Mouse (Mus musculus) mesoderm, embryonic 11.5 days (tissue): ENCODE measurements at regions not wholly inside any gene's neighbourhood (a gene's known extent, or its start where the extent isn't known, plus 50 kb on each side); places are given as distances from the start of the nearest gene placed in this dataset.
A peak's percentile ranks its signal among the peaks of the same experiment; 100 is the strongest.

ENCODE experiments used
- DNase-seq: peaks from one replicate; pipeline ENCODE4 v3.0.0-alpha.2; 2012; ENCODE audit warnings: low read depth, low spot score

DNA sequence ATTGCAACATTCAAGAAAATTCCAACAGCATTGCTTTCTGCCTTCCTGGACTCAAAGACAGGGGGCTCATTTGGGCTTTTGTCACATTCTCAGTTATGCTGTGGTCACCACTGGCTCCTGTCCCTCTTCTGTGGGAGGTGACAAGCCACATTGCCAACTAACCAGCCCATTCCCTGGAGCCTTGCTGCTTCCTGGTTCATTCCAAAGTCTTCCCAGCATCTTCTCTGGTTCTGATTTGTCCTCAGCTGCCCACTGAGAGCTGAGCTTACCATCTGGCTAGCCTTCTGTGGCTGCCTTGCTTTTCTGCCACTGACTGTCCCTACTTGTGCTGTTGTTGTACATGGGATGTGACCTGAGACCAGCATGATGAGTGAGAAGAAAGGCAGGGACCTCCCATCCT lies 111.0 kb downstream of the Cxcl12 start:
- no peak for DNase-seq

DNA sequence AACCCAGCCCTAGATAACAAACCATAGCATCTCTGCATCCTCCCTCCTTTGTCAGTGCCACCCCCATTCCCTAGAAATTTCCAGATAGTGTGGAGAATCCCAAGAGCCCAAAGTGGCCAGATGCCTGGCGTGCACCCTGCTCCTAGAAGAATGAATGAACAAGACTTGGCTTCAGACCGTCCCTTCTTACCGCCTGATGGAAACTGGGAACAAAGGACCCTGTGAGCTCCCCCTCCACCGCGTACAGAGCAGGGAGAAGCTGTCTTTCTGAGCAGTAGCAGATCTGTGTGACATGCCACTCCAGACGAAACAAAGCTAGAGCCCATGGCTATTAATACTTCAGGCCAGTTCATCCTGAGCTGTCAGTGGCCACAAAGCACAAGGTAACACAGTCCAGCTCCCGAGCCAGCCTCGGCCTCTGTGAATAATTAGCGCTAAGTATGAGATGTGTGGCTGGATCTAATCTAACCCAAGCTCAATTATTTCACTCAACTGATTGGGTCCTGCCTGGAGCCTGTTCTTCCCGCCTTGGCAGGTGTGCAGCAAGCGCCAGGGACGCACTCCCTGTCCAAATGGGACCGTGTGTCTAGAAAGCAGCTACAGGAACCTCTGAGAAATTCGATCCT lies 111.6 kb downstream of the Cxcl12 start:
- peak; percentile 17 for DNase-seq

DNA sequence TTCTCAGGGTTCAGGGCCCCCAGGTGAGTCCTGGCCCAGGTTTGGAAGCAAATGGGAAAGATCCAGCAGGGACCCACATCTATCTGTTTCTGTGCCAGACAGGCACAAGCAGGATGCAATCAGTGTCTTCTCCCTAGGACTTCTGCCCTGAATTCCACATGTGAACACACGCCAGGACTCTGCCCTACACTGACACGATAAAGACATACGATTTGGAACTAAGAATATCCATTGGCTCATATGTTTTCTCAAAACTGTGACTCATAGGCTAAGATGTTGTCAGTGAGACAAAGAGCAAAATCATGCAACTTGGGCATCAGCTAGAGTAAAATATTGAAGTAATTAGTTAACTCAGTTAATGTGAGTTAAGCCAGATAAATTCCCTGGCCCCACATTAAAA lies 112.6 kb downstream of the Cxcl12 start:
- DNase-seq, result no peak

DNA sequence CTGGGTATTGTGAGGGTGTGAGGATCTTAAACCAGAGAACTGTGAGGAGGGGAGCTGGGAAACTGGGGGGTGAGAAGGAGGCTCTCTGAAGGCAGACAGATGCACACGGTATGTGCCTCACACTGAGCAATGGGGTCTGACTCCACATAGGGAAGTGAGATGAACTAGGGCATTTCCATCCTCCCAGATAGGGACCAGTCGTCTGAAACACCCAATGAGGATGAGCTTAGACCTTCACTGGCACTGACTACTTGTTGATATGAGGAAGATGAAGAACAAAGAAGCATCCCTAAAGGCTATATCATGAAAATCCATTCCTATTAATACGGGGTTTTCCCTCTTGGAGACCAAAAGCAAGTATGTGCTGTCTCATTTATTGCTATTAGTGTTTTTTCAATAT lies 115.3 kb downstream of the Cxcl12 start:
- DNase-seq, result no peak

DNA sequence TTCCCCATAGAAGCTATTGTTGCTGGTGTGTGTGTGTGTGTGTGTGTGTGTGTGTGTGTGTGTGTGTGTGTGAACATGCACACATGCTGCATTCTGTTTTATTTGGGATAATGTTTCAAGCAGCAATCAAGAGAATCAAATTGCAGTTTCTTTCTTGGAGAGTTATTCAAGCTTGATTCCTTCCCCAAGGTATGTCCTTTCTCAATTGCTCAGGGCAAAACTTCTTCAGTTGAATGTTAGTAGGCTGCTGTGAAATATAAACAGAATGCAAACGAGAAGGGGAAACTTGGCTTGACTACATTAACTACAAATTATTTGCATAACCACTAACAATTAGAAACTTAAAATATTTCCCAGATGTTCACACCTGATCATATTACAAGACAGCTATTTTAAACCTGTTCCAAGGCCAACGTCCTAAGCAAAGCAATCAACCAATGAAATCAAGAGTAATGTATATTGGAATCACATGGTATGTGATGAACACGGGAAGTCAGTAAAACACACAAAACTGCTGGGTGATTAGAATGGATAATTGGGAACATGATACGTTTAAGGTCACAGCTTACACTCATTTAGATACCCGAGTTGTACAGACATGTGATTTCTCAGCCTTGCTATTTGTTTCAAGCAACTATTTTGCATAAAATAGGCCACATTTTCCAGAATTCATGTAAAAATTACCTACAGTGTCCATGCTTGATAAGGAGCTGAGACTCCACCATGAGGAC lies 116.2 kb downstream of the Cxcl12 start:
- no peak for DNase-seq

DNA sequence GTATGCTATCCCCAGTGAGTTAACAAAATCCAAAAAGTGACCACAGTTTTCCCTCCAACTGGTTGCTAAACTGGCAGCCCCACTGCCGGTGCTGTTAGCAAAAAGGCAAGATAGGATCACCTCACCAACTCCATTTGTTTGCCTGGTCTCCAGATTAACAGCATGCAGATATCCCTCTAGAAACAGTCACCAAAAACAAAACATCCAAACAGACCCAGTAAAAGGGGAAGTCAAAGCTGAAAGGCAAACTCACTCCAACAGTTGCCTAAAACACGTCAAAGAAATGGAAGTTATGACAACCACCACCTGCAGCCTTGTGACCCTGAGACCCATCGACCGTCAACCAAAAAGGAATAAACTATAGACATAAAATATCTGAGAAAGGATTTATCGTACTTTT lies 119.1 kb downstream of the Cxcl12 start:
- no peak for DNase-seq

DNA sequence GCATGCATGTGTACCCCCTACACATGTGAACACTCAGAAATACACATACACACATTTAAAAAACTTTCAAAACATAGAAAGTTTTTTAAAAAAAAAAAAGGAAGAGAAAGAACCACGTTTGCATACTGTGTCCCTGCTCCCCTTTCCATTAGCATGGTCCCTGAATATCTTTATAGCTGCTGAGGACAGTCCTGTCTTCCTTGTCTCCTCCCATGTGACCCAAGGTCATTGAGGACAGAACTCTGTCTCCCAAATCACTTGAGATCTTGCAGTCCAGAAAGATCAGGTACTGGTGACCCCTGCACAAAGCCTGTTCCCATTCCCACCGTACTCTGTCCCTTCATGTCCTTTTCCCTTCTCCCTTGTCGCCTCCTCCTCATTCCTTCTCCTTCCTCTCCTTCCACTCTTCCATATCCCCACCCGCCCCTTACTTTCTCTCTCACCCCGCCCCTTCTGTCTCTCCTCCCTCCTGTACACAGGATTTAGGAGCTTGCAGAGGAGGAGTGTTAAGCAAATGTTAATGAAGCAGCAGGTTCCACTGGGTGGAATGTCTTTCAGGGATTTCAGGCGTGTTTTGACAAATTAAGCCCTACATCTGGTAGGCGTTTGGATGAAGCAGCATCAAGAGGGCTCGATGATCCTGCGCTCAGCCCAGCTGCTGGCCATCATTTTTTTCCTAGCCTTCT lies 125.6 kb downstream of the Cxcl12 start:
- no peak for DNase-seq

DNA sequence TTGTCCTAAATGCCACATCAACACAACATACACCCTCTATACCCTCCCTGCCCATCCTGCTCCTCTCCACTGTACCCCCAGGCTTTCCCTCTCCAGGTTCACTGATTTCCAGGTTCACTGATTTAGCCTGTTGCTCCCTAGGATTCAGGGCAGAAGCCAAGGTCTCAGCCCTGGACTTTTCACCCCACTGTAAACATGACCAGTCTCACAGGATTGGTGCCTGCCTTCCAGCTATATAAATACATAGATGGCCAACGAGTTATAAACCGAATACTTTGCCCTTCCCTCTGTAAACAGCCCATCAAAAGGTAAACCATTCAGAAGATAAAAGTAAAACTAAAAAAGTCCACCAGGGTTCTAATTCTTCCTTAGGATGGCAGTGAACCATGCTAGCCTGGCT lies 129.6 kb downstream of the Cxcl12 start:
- no peak for DNase-seq

DNA sequence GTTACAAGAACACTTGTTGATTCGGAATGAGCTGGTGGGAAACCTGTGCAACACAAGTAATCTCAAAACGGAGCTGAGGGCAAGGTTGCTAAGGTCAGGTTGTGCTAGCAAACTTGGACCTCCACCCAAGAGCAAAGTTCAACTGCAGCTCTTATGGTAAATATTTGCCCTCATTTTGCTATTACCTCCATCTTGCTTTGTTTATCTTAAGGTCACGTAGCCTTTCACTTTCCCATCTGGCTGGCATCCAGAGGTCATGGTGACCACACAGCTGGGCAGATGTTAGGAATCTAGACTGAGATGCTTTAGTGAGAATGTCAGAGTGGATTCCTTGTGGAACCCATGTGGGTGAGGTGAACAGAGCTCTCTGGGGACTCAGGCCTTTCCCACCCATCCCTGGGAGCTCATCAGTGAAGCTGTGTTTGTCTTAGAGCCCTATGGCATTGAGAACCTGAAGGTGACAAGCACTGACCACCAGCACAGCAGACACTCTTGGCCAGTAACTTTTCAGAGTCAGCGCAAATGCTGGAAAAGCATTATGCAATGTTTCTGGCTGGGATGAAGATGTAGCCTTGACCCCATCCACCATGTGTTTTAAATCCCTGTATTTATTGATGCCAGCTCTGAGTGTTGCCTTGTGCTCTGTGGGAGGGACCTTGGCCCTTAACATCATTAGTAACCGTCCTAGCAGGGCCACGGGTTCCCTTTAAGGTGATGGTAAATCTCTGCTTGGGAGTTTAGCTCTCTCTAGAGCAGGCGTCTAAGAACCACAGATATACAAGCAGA lies 131.4 kb downstream of the Cxcl12 start:
- DNase-seq, result no peak

DNA sequence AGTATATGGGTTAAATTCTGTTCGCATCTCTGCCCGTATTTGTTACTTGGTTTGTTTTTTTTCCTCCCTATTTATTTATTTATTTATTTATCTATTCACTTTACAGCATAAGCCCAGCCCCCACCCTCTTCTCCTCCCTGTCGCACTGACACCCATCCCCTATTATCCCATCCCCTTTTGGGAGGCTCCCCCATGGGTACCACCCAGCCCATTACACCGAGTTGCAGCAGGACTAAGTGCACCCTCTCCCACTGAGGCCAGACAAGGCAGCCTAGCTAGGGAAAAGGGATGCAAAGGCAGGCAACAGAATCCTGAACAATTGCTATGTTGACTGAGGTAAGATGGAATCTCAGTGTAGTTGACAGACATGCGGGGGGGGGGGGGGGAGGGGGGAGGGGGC lies 135.0 kb downstream of the Cxcl12 start:
- no peak for DNase-seq

DNA sequence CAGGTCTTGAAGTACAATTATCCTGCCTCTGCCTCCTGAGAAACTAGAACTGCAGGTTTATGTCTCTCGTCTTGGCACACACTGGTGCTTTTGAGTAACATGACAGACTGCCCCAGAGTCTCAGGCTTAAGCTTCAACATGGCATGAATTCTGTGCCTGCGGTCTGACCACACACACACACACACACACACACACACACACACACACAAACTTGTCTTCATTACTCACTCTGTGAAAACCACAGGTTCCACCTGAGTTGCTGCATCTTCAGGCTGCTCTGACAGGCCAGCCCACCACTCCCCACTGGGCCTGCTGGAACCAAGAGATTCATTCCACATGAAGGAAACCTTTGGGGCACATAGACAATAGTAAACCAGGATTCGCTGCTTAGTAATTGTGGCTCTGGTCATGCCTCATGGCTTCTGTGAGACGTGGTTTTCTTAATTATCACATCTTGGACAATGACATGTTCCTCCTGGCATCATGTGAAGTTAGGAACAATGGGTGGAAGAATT lies 137.5 kb downstream of the Cxcl12 start:
- DNase-seq, result no peak

DNA sequence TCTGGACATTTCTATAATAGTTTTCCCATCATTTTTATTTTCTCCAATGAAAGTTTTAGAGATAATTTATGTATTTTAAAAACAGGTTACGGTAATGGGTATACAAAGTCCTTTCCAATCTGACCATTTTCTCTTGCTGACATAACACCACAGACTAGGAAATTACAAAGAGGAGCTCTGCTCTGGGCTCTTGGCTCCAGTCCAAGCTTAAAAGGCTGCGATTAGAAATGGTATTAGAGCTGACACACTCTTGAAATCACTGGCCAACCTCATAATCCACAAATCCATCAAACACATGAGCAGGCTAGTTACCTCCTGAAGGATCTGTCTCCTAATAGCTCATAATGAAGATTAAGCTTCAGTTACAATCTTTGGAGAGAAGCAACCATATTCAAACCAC lies 140.3 kb downstream of the Cxcl12 start:
- no peak for DNase-seq

DNA sequence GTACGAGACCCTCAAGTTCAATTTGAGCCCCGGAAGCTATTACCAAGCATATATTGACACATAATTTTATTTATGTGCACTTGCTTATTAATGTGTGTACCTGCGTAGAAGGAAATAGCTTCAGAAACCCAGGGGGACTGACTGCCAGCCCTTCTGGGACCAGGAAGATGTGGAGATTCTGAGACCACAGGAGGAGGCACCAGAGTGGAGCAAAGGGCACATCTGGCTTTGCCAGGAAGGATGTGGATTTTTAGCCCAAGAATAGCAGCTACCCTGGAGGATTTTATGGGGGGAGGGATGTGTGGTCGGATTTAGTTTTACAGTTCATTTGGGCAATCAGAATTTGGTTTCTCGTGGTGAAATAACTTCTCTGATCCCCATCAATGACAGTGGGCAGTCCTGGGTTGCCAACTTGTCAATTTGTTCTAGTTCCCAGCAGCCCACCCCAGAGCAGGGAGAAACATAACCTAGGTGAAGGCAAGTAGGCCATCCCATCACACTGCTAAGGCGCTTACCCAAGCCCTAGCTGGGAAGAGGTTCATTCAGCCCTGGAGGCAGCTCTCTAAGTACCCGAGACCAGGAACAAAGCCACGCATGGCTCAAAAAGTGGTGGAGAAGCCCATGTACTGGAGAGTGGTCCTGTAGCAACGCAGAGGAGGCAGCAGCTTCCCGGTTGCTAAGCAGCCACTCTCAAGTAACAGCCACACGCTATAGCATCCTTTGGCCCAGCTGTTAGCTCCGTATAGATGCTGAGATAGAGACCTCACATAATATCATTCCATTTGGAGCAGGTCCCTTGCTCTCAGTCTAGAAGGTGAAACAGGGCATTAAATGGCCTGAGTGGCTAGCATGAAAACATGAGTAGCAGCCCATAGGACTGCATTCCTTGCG lies 144.8 kb downstream of the Cxcl12 start:
- no peak for DNase-seq

DNA sequence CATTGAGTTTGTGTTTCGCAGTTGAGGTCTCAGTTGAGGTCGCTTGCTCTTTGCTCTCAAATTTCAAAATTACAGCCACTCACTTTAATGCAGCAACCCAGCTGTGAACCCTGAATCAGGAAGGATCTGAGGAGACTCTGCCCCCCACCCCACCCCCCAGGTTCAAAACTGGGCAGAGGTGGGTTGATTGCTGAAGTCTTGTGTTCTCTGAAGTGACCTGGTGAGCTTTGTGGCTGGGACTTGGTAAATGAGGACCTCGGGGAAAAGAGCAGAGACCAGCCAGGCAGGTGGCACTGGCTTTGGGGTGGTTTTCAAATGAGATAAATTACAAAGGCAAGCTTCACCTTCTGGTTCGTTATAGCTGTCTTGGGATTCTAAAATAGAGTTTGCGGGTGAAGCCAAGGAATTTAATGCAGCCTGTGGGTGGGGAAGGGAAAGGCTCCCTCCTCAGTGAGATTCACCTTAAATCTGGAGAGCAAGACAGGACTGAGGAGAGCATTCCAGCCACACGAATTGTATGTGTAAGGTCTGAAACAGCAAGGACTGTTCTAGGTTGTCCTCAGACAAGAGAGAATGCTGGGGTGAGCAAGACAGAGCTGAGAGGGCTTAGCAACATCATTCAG lies 145.7 kb downstream of the Cxcl12 start:
- no peak for DNase-seq

DNA sequence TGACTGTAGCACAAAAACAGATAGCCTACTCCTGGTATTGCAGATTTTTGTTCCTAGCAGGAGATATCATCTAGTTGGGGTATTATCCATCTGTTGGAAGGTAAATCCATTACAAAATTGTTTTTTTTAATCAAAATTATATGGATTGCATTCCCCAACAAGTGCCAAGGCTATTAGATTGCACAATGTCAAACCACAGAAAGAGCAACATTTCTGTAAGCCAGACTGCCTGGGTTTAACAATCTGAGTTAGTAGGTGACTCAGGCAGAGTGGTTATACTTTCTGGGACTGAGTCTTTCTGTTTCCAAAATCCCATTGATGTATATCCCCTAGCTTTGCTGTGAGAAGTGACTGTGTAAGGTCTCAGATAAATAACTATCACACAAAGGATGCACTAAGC lies 155.0 kb downstream of the Cxcl12 start:
- no peak for DNase-seq

DNA sequence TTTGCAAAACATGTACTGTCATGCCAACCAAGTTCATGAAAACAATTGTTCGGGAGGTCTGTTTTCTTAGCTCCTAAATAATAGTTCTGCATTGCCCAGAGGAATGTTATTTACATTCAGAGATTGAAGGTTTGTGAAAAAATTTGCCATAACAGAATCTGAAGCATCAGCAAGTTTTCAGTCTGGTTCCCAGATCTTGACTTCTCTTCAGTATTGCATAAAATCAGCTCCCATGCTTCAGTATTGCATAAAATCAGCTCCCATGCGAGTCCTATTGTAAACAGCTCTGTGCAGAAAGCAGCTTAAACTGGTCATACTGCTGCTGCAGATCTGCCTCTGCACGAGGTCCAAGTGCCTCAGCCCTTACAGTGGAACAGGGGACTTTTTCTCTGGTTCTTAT lies 155.5 kb downstream of the Cxcl12 start:
- DNase-seq, result no peak

DNA sequence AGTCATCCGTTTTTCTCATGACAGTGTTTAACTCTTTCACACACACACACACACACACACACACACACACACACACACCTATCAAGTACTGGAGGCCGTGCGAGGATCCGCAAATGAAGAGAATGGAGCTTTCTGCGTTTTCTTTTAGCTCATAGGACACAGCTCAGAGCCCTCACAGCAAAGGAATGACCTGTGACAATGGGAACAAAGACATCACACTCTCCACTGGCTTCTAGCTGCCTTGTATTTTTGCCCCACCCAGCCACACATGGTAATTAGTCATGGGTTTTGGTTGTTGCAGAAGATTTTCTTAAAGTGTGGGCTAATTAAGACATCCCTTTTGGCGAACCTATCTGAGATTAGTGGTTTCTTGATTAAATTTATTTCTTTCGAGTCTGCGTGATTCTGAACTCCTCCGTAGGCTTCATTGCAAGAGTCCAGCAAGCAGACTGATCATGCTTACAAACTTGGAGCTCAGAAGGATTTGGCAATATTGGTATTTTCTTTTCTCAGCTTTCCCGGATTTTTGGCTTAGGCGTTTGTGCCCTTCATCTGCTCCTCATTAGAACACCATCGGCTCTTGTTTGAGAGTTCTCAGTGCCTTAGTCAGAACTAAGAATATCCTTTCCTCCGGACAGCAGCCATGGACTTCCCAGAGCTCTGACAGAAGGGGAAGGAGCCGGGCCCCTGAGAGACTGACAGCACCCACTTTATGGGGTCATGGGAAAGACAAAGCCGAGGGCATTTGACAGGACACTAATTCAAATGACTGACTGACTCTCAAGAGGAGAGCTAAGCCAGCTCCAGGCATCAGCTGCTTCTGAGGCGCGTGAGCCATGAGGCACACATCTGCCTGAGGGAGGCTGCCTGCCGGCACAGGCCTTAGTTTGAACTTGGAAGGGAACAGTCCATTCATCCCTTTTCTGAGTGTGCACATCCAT lies 158.8 kb downstream of the Cxcl12 start:
- peak; percentile 58 for DNase-seq

DNA sequence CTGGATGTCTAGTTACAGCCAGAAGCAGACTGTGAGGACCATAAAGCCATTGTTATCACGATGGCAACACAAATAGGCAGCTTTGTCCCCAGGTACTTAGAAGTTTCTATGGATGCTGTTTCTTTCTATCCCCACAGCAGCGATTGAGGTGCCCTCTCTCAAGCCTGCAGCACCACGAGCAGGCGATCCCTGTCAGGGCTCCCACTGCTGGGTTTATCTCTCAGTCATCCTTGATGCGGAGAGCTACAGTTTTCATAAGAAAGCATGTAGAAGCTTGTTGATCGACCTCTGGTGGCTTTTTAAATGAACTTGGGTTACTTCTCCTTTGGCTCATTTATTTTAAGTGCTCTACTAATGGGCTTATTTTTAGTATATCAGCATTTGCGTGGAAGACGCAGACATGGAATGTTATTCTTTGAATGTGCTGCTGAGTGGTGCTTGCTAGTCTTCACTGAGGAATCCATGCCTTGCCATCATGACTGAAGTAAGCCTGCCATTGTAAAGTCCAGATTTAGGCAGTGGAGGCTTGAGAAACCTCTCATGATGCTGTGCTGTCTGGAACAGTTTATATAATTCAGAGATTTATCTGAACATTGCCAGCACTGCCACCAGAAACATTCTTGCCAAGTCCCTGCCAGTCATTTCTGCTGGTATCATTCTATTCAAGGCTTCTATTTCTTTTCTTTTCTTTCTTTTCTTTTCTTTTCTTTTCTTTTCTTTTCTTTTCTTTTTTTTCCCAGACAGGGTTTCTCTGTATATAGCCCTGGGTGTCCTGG lies 161.0 kb downstream of the Cxcl12 start:
- no peak for DNase-seq

DNA sequence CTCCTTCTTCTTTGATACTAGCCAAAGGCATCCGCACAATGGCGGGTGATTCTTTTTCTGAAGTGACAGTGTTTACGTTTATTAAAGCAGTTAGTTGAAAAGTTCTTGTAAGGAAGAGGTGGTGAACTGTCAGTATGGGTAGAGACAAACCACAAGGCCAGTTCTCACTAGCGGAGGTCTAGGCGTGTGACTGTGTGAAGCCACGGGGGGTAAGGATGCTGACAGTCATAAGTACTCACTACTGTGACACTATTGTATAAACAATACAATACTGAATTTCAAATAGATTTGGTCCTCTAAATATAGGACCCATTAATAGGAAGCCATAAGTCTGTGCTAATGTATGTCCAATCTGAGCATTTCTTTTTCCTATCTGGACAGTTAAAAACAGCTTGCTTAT lies 161.9 kb downstream of the Cxcl12 start:
- DNase-seq, result no peak
